Mouse (Mus musculus): ENCODE measurements around the gene Olfr12. TPM values are rescaled to one million over a fixed set of nuclear protein-coding genes. Genes with fewer than 3 reads are reported as not detected.

Olfr12 gene
- polyA plus RNA-seq, 1 experiment from 2014 or later, result not detected

GRCm38 (mm10) chr1:92640393-92640792 lies 22.8 kb downstream of the Olfr12 start:
- Histone ChIP-seq H3K4me3 (ENCODE audit: low read depth, low read length) (peak overlapping the region; percentile 65), H3K4me1 (ENCODE audit: insufficient read depth) (peaks cover 3% of the 10 kb centered on the region; the same call in 1 of the 2 replicates), H3K9me3 (ENCODE audit: low read depth, low read length) (no peaks in the 10 kb centered on the region), H3K36me3 (ENCODE audit: insufficient read depth) (peaks cover 38% of the 10 kb centered on the region), H3K4me2 (peak overlapping the region; percentile 98), H3K27me3 (ENCODE audit: insufficient read depth, low read length) (no peaks in the 10 kb centered on the region), H3K9ac (peak overlapping the region; percentile 93; the same call in 1 of the 2 replicates), H3K27ac (ENCODE audit: low read depth) (no peak overlapping the region)
- DNase-seq, result no peak
- no peak for TF ChIP-seq CTCF (IDR thresholded peaks at IDR 0.05; ENCODE audit: low read depth)
- ATAC-seq (ENCODE audit: insufficient read depth), result no peak
- 78% methylated on average over 6 of the region's 6 CpGs for WGBS

DNA sequence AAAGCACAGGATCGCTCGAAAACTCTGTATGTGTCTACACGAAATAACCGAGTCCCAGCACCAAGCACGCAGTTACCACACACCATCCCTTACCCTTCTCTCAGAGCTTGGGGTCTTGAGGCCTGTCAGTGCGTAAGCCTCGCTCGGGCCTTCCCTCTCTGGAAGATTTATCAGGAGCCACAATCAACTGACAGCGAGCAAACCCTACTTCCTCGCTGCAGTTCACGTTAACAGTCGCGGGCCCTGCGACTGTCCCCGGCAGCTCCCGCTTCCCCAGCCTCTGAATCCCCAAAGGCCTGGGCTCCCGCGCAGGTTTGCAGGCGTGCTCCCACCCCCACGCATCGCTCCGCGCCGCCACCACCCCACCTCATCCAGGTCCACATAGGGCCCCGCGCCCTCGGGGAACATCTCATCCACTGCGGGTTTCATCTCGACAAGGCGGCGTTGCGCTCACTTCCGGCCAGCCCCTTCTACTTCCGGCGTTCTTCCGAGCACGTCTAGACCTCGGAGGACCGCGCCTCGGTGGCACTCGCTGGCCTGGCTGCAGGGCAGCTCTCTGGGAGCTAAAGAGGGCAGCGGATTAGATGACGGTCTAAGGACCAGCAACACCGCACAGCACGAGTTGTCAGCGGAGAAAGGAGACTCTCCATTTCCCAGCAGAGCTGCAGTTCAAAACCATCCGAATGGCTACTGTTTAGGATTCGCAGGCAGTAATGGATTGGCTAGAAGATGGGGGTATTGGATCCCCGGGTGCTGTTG lies 24.1 kb downstream of the Olfr12 start, which contains the start of gene Cops9:
Gene Cops9 (minus strand): TSS at position 472 of the 759 bp plus-strand sequence.
- TF ChIP-seq CTCF (IDR thresholded peaks at IDR 0.05; ENCODE audit: low read depth), result no peak
- no peaks in the 10 kb centered on the region for H3K27me3 ChIP-seq (ENCODE audit: insufficient read depth, low read length)
- no peak within 1 kb of the TSS for H3K27ac ChIP-seq (ENCODE audit: low read depth)
- no peaks in the 10 kb centered on the region for H3K9me3 ChIP-seq (ENCODE audit: low read depth, low read length)
- DNase-seq (peak; percentile 97), ATAC-seq (ENCODE audit: insufficient read depth) (peak; percentile 96)
- H3K36me3 ChIP-seq (ENCODE audit: insufficient read depth), result peaks cover 27% of the 10 kb centered on the region
- WGBS, result 2% methylated on average over 50 of the region's 50 CpGs
- peak within 1 kb of the TSS; percentile 65 for H3K4me3 ChIP-seq (ENCODE audit: low read depth, low read length)
- peak within 1 kb of the TSS; percentile 98 for H3K4me2 ChIP-seq
- H3K9ac ChIP-seq, result peak within 1 kb of the TSS; percentile 93
- peaks cover 3% of the 10 kb centered on the region; the same call in 1 of the 2 replicates for H3K4me1 ChIP-seq (ENCODE audit: insufficient read depth)

DNA sequence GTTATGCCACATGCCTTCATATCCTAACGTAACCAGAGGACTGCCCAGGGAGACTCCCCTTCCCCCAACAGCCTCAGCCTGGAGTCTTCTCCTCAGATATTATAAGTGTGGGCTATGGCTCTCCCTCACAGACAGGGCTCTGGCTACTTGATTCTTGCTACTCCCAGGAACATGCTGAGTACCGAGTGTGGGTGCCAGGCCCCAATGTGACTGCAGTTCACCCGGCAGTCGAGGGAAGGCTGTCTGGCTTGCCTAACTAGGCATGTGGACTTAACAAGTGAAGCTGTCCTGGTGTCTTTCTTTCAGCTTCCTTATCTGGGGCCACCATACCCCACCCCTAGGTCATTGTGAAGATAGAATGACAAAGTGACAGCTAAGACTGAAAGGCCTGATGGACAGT lies 26.1 kb downstream of the Olfr12 start:
- Histone ChIP-seq H3K27ac (ENCODE audit: low read depth) (no peak overlapping the region), H3K9me3 (ENCODE audit: low read depth, low read length) (no peaks in the 10 kb centered on the region), H3K4me2 (no peak overlapping the region), H3K9ac (no peak overlapping the region), H3K36me3 (ENCODE audit: insufficient read depth) (peaks cover 8% of the 10 kb centered on the region; the same call in 1 of the 2 replicates), H3K4me3 (ENCODE audit: low read depth, low read length) (no peak overlapping the region), H3K4me1 (ENCODE audit: insufficient read depth) (peaks cover 3% of the 10 kb centered on the region; the same call in 1 of the 2 replicates), H3K27me3 (ENCODE audit: insufficient read depth, low read length) (no peaks in the 10 kb centered on the region)
- TF ChIP-seq CTCF (IDR thresholded peaks at IDR 0.05; ENCODE audit: low read depth), result no peak
- no peak for ATAC-seq (ENCODE audit: insufficient read depth)
- 64% methylated on average over 4 of the region's 4 CpGs for WGBS
- no peak for DNase-seq

DNA sequence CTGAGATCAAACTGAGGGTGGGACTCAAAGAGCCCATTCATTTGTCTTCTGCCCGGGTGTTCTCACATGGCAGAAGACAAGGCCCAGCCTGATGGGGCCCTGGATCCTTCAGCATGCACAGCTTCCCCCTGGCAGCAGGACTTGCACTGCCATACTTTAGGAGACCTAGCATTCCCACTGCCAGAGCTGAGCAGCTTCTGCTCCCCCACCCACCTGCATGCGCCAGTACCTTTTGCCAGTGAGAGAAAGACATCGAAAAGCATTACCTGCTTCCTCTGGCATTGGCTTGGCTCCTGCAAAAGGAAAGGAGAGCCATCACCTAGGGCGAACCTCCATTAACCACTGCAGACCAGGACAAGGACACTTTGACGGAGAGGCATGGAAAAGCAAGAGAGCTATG lies 27.3 kb downstream of the Olfr12 start:
- TF ChIP-seq CTCF (IDR thresholded peaks at IDR 0.05; ENCODE audit: low read depth), result no peak
- Histone ChIP-seq H3K9me3 (ENCODE audit: low read depth, low read length) (no peaks in the 10 kb centered on the region), H3K4me1 (ENCODE audit: insufficient read depth) (peaks cover 3% of the 10 kb centered on the region; the same call in 1 of the 2 replicates), H3K27me3 (ENCODE audit: insufficient read depth, low read length) (no peaks in the 10 kb centered on the region), H3K4me3 (ENCODE audit: low read depth, low read length) (no peak overlapping the region), H3K27ac (ENCODE audit: low read depth) (no peak overlapping the region), H3K36me3 (ENCODE audit: insufficient read depth) (no peaks in the 10 kb centered on the region), H3K4me2 (no peak overlapping the region), H3K9ac (no peak overlapping the region)
- DNase-seq, result no peak
- 77% methylated on average over 5 of the region's 5 CpGs for WGBS
- no peak for ATAC-seq (ENCODE audit: insufficient read depth)

DNA sequence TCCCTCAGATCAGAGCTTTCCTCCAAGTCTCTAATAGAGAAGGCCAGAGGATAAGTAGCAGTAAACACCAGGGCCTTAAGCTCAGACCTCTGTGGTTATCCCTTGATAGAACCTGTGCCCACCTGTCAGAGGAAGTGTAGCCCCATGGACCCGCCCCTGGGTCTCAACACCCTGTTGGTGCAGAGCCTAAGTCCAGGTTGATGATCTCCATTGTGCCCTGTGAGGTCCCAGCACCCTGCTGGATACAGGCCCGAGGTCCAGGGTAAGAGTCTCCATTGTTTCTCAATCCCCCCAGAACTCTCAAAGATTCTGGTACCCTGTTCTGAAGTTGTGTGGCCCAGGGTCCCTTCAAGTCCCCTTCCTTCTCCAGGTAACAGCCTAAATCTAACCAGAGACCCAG lies 28.5 kb downstream of the Olfr12 start:
- peaks cover 3% of the 10 kb centered on the region; the same call in 1 of the 2 replicates for H3K4me1 ChIP-seq (ENCODE audit: insufficient read depth)
- TF ChIP-seq CTCF (IDR thresholded peaks at IDR 0.05; ENCODE audit: low read depth), result no peak
- H3K9me3 ChIP-seq (ENCODE audit: low read depth, low read length), result no peaks in the 10 kb centered on the region
- H3K4me2 ChIP-seq, result no peak overlapping the region
- H3K4me3 ChIP-seq (ENCODE audit: low read depth, low read length), result no peak overlapping the region
- no peaks in the 10 kb centered on the region for H3K27me3 ChIP-seq (ENCODE audit: insufficient read depth, low read length)
- DNase-seq (no peak), ATAC-seq (ENCODE audit: insufficient read depth) (no peak)
- H3K9ac ChIP-seq, result no peak overlapping the region
- no peaks in the 10 kb centered on the region for H3K36me3 ChIP-seq (ENCODE audit: insufficient read depth)
- WGBS, result 53% methylated on average over 2 of the region's 2 CpGs
- H3K27ac ChIP-seq (ENCODE audit: low read depth), result no peak overlapping the region

GRCm38 (mm10) chr1:92646601-92647000 lies 29.0 kb downstream of the Olfr12 start:
- Histone ChIP-seq H3K36me3 (ENCODE audit: insufficient read depth) (no peaks in the 10 kb centered on the region), H3K4me1 (ENCODE audit: insufficient read depth) (peaks cover 3% of the 10 kb centered on the region; the same call in 1 of the 2 replicates), H3K9me3 (ENCODE audit: low read depth, low read length) (no peaks in the 10 kb centered on the region), H3K4me2 (no peak overlapping the region), H3K9ac (no peak overlapping the region), H3K4me3 (ENCODE audit: low read depth, low read length) (no peak overlapping the region), H3K27me3 (ENCODE audit: insufficient read depth, low read length) (no peaks in the 10 kb centered on the region), H3K27ac (ENCODE audit: low read depth) (no peak overlapping the region)
- TF ChIP-seq CTCF (IDR thresholded peaks at IDR 0.05; ENCODE audit: low read depth), result no peak
- DNase-seq (no peak), ATAC-seq (ENCODE audit: insufficient read depth) (no peak)
- WGBS, result 69% methylated on average over 7 of the region's 7 CpGs

- Histone ChIP-seq H3K27ac (ENCODE audit: low read depth) (no peak overlapping the region), H3K27me3 (ENCODE audit: insufficient read depth, low read length) (no peaks in the 10 kb centered on the region), H3K9me3 (ENCODE audit: low read depth, low read length) (no peaks in the 10 kb centered on the region), H3K4me3 (ENCODE audit: low read depth, low read length) (no peak overlapping the region), H3K36me3 (ENCODE audit: insufficient read depth) (no peaks in the 10 kb centered on the region), H3K4me2 (no peak overlapping the region), H3K4me1 (ENCODE audit: insufficient read depth) (peaks cover 3% of the 10 kb centered on the region; the same call in 1 of the 2 replicates), H3K9ac (no peak overlapping the region)
- ATAC-seq (ENCODE audit: insufficient read depth) (no peak), DNase-seq (no peak)
- TF ChIP-seq CTCF (IDR thresholded peaks at IDR 0.05; ENCODE audit: low read depth), result no peak
- WGBS, result 60% methylated on average over 4 of the region's 4 CpGs
These were observed 29.4 kb downstream of the Olfr12 start for GRCm38 (mm10) chr1:92647026-92647425.
